Mouse (Mus musculus) liver, embryonic 16.5 days (tissue): ENCODE measurements around the gene Ccdc54. TPM values are rescaled to one million over a fixed set of nuclear protein-coding genes. Genes with fewer than 3 reads are reported as not detected.

Experiments
- ATAC-seq: fragments of 200-750 bp; cut with Nextera tagmentation; 2 replicates; pipeline ENCODE4 v1.8.0; 2017; ENCODE audit warnings: low read depth, mild to moderate bottlenecking, moderate number of reproducible peaks, moderate library complexity
- H3K27ac ChIP-seq: fragments of 300-500 bp; sonication (generic); 2 replicates; pipeline ENCODE4 v1.5.1; 2014; ENCODE audit warnings: mild to moderate bottlenecking, low read length
- H3K27me3 ChIP-seq: fragments of 300-500 bp; sonication (generic); 2 replicates; pipeline ENCODE4 v1.6.1; 2014; ENCODE audit warnings: low read depth, low read length, mixed read lengths; ENCODE audit not compliant: control insufficient read depth, insufficient read depth
- H3K36me3 ChIP-seq: fragments of 300-500 bp; sonication (generic); 2 replicates; pipeline ENCODE4 v1.6.1; 2014; ENCODE audit warnings: mild to moderate bottlenecking; ENCODE audit not compliant: control insufficient read depth, insufficient read depth
- H3K4me1 ChIP-seq: fragments of 300-500 bp; sonication (generic); 2 replicates; pipeline ENCODE4 v1.6.1; 2014; ENCODE audit warnings: low read depth, low read length, mixed read lengths; ENCODE audit not compliant: control insufficient read depth
- H3K4me2 ChIP-seq: fragments of 300-500 bp; sonication (generic); 2 replicates; pipeline ENCODE4 v1.6.1; 2014; ENCODE audit warnings: low read depth, low read length, mixed read lengths
- H3K4me3 ChIP-seq: fragments of 300-500 bp; sonication (generic); 2 replicates; pipeline ENCODE4 v1.5.1; 2014; ENCODE audit warnings: low read depth, mild to moderate bottlenecking, low read length
- H3K9ac ChIP-seq: fragments of 300-500 bp; sonication (generic); 2 replicates; pipeline ENCODE4 v1.6.1; 2014; ENCODE audit warnings: low read depth, low read length
- H3K9me3 ChIP-seq: fragments of 300-500 bp; sonication (generic); replicated peaks from 2 replicates; pipeline ENCODE4 v1.6.1; 2016; ENCODE audit warnings: low read length; ENCODE audit not compliant: control insufficient read depth
- WGBS: fragments of 180-500 bp; shearing (Covaris S2); extraction: QIAGEN DNeasy Blood & Tissue Kit; methylation state at CpG from one replicate; pipeline ENCODE4 v1.1.7; 2014; ENCODE audit not compliant: insufficient replicate concordance; 5-methylcytosine and 5-hydroxymethylcytosine counted together
- polyA plus RNA-seq: library from polyadenylated mRNA; unstranded; fragments of >200 nt; fragmentation: Nextera tagmentation; extraction: Ambion mirVana; gene quantifications from 2 replicates; pipeline ENCODE4 v1.2.1, GENCODE M21; 2015

Gene Ccdc54
- polyA plus RNA-seq: not detected in 2 replicates

DNA sequence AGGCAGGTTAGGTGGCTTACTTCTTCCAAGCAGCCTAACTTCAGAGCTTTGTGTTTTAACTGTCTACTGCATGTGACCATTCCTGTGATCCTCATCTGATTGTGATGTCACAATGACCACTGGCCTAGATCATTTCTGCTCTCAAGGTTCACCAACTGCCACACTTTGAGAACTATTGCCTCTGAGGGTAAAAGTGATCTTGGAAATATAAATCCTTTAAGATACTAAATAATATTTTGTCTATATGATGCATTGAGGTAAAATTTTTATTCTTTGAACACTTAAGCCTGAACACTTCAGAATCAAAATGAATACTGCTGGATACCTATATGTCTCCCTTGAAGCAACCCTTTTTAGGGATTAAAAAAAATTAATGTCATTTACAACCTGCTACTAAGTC, at the start of gene Ccdc54:
Ccdc54 (minus strand) TSS at position 101 of the 400 bp plus-strand sequence.
- no peaks in the 10 kb centered on the region for H3K36me3 ChIP-seq
- no peaks in the 10 kb centered on the region for H3K9me3 ChIP-seq
- no peaks in the 10 kb centered on the region for H3K4me1 ChIP-seq
- no peak for ATAC-seq
- H3K4me2 ChIP-seq: no peak within 1 kb of the TSS
- H3K4me3 ChIP-seq: no peak within 1 kb of the TSS
- H3K27me3 ChIP-seq: no peaks in the 10 kb centered on the region
- H3K27ac ChIP-seq: no peak within 1 kb of the TSS
- no peak within 1 kb of the TSS for H3K9ac ChIP-seq

DNA sequence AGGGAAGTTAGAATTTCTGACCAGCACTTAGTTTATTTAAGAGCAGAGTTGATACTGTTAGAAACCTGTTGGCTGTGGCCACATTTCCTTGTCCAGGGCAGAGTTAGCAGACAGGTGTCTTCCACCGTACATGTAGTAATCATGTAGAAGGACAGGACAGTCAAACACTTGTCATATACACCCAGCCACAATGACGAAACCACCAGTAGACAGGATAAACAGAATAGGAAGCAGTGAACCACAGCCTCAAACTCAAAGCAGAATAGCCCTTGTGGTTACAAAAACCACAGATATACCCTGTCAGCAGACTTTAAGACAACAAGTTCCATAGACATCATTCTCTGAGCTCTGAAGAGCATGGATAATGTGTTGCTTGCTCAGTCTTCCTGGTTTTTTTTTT, 41.6 kb upstream of the Ccdc54 start:
- ATAC-seq: no peak
- Histone ChIP-seq H3K27me3 (no peaks in the 10 kb centered on the region), H3K9ac (no peak overlapping the region), H3K36me3 (no peaks in the 10 kb centered on the region), H3K27ac (no peak overlapping the region), H3K4me2 (no peak overlapping the region), H3K9me3 (no peaks in the 10 kb centered on the region), H3K4me3 (no peak overlapping the region), H3K4me1 (no peaks in the 10 kb centered on the region)
- 13% methylated on average over 2 of the region's 2 CpGs for WGBS

DNA sequence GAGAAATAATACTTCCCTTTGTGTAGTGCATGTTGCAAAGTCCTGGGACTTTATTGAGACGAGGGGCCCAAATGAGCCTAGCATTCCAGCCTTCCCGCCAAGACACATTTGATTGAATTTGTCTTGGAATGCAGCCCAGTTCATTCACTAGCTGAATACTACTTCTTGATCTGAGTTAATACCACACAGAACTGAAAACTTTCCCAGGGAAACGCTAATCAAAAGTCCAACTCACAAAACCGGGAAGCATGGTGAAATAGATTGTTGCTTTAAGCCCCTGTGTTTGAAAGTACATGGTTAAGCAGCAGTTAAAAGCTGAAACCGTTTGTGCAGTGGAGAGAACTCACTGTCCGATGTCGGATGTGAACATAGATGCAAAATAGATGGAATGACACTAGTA, 24.6 kb upstream of the Ccdc54 start:
- H3K4me1 ChIP-seq: no peaks in the 10 kb centered on the region
- no peaks in the 10 kb centered on the region for H3K27me3 ChIP-seq
- H3K9ac ChIP-seq: no peak overlapping the region
- ATAC-seq: no peak
- no peaks in the 10 kb centered on the region for H3K9me3 ChIP-seq
- H3K4me3 ChIP-seq: no peak overlapping the region
- 58% methylated on average over 7 of the region's 7 CpGs for WGBS
- H3K36me3 ChIP-seq: no peaks in the 10 kb centered on the region
- no peak overlapping the region for H3K27ac ChIP-seq
- no peak overlapping the region for H3K4me2 ChIP-seq

DNA sequence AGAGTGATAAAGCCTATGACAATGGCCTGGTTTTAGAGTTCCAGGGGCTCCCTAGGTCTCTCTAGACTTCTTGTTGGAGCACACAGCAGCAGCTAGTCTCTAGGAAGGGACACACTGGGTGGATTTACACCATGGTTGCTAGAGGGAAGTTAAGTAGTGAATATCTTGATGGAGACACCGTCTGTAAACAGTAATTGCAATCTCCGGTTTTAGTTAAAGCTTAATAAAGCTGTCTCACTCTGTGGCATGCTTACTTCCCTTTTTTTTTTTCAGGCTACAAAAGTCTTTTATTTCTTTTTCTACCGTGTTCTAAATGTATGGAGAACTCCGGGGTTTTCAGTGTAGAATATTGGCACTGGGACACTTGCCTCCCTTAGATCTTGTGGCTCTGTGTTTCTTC, 22.0 kb upstream of the Ccdc54 start:
- WGBS: 22% methylated on average over 4 of the region's 4 CpGs
- Histone ChIP-seq H3K9ac (no peak overlapping the region), H3K4me2 (no peak overlapping the region), H3K4me3 (no peak overlapping the region), H3K36me3 (no peaks in the 10 kb centered on the region), H3K4me1 (no peaks in the 10 kb centered on the region), H3K27ac (no peak overlapping the region), H3K9me3 (no peaks in the 10 kb centered on the region), H3K27me3 (no peaks in the 10 kb centered on the region)
- ATAC-seq: no peak

DNA sequence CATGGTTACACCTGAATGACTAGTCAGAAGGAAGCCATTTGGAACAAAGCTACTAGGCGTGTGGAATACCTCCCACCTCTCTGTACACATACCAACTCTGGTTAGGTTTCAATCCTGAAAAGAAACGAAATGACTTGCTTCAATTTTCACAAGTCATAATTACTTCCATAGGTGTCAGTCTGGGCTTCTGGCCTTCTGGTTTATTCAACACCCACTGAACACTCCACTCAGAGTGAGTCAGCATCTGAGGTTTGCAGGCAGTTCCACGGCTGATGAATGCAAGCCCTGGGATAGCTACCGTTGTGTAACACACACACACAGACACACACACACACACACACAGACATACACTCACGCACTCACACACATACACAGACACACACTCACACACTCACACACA, 19.6 kb upstream of the Ccdc54 start:
- no peak overlapping the region for H3K27ac ChIP-seq
- no peak for ATAC-seq
- no peaks in the 10 kb centered on the region for H3K9me3 ChIP-seq
- H3K4me1 ChIP-seq: no peaks in the 10 kb centered on the region
- no peak overlapping the region for H3K4me3 ChIP-seq
- WGBS: 46% methylated on average over 5 of the region's 5 CpGs
- H3K4me2 ChIP-seq: no peak overlapping the region
- H3K27me3 ChIP-seq: no peaks in the 10 kb centered on the region
- H3K9ac ChIP-seq: no peak overlapping the region
- no peaks in the 10 kb centered on the region for H3K36me3 ChIP-seq

DNA sequence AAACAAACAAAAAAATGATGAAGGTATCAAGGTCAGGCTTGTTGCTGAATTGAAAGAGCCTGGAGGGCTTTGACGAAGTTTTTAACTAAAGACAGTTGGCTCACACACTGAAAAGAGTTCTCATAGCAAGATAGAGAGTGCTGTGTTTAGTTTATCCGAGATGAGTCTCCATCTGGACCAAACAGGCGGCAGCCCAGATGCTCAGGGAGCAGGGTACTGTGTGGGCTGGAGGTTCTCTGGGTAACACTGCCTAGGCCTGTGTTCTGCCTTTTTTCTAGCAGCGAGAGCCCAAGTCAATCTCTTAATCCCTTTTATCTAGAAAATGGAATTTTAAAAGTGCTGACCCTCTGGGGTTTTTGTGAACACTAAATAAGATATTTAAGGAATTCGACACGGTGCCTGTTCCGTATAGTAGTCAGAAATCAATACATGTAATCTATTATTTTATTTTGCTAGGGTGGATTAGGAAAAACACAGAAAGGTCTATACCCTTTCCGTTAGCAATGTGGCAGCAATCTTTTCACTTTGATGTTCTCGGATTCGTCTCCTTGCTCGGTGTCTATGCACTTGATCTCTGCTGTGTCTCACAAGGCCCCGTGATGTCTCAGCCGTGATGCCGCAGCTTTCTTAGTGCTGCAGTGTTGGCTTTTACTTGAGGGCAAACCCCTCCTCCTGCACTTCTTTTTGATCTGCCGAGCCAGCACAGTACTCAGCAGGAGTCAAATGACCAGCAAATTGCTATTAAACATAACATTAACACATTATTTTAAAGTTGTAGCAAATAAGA, 17.0 kb upstream of the Ccdc54 start:
- Histone ChIP-seq H3K27ac (no peak overlapping the region), H3K4me3 (no peak overlapping the region), H3K27me3 (no peaks in the 10 kb centered on the region), H3K4me2 (no peak overlapping the region), H3K9ac (no peak overlapping the region), H3K9me3 (no peaks in the 10 kb centered on the region), H3K4me1 (no peaks in the 10 kb centered on the region), H3K36me3 (no peaks in the 10 kb centered on the region)
- 62% methylated on average over 15 of the region's 15 CpGs for WGBS
- ATAC-seq: no peak

DNA sequence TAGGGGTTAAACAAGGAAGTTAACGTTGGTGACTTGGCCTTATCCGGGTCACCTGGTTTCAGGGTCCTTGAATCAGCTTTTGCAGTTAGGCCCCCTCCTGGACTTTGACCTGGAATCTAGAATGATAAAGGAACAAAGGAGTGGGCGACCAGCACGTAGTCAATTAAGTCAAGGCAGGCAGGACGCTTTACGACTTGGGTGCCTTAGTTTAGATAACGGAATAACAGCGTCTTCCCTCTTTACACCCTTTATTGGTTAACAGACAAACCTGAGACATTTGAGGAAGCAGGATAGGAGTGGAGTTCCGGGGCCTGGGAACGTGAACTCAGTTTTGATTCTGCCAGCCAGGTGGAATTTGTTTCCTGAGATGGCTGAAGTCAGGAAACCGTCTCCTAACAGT, 13.9 kb upstream of the Ccdc54 start:
- Histone ChIP-seq H3K9ac (no peak overlapping the region), H3K4me3 (no peak overlapping the region), H3K36me3 (no peaks in the 10 kb centered on the region), H3K4me2 (no peak overlapping the region), H3K4me1 (no peaks in the 10 kb centered on the region), H3K9me3 (no peaks in the 10 kb centered on the region), H3K27me3 (no peaks in the 10 kb centered on the region), H3K27ac (no peak overlapping the region)
- 43% methylated on average over 11 of the region's 11 CpGs for WGBS
- no peak for ATAC-seq

DNA sequence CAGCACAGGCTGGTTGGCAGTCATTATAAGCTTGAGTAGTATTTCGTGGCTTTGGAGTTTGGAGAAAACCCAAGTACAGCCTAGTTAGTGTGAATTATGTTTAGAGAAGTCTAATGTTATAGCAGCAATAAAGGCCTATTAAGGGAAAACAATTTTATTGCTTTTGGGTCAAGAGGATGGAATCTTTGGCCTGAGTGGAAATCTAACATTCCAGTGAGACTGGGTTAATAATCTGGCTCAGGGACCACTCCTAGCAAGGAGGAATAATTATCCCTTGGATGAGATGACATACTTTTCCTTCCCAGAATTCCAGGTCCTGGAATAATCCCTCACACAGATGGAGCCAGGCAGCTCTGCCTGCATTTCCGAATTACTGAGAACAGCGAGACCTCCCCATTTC, 11.0 kb upstream of the Ccdc54 start:
- Histone ChIP-seq H3K27ac (no peak overlapping the region), H3K4me1 (no peaks in the 10 kb centered on the region), H3K4me2 (no peak overlapping the region), H3K27me3 (no peaks in the 10 kb centered on the region), H3K4me3 (no peak overlapping the region), H3K9ac (no peak overlapping the region), H3K9me3 (no peaks in the 10 kb centered on the region), H3K36me3 (no peaks in the 10 kb centered on the region)
- no peak for ATAC-seq
- 37% methylated on average over 3 of the region's 3 CpGs for WGBS

DNA sequence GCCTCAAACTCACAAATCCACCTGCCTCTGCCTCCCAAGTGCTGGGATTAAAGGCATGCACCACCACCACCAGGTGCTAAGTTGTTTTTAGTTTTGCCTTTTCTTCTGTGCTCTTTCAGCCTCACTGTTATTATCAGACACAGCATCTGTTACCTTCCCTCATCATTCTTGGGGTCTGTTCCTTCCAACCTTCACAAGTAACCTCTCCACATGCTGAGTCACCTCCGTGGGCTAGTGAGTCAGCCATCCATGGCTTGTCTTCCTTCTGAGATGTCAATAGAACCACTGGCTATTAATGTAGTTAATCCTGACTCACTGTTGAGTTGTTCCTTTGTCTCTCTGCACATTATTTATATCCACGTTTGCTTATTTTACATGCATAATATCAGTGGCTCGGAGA, 9.7 kb upstream of the Ccdc54 start:
- Histone ChIP-seq H3K27ac (no peak overlapping the region), H3K9ac (no peak overlapping the region), H3K4me1 (no peaks in the 10 kb centered on the region), H3K4me2 (no peak overlapping the region), H3K4me3 (no peak overlapping the region), H3K36me3 (no peaks in the 10 kb centered on the region), H3K9me3 (no peaks in the 10 kb centered on the region), H3K27me3 (no peaks in the 10 kb centered on the region)
- 44% methylated on average over 3 of the region's 3 CpGs for WGBS
- no peak for ATAC-seq
